Mouse (Mus musculus) NIH3T3 (cell line): ENCODE measurements around the gene Gabpb1.
A peak's percentile ranks its signal among the peaks of the same experiment; 100 is the strongest.

ENCODE experiments used
- DNase-seq: peaks from one replicate; pipeline ENCODE4 v3.0.0-alpha.2; 2012; ENCODE audit warnings: low read depth

The Gabpb1 gene

DNA sequence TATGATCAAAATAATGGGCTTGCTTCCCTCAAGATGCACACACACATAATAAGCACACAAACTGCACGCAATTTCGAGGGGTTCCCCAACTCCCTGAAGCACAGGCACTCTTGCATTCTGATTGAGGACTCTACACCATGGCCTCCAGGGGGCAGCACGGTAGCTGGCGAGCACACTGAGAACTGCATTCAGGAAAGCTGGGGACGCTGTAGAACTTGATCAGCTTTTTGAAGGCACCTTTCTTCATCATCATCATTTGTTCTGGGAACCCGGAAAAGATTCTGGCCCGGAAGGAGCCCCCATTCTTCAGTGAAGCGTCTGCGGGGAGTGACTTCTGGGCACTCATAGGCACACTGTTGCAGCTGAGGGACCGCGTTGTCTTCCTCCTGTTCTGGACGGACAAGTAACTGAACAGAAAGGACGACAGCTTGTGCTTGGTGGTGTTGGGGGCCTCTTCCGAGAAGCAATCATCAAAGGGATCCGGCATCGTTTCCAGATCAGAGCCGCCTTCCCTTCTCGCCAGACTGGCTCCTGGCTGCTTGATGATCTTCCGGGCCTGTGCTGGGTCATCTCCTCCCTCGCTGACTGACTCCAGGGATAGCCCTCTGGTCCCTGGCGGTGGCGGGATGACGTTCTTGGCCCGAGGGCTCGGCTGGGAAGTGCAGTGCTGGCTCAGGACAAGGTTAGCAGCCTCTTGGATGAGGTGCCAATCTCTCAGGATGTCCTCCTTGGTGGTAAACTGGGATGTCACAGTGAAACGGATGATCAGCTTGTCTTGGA is 82.1 kb downstream of the Gabpb1 start:
- DNase-seq: peak; percentile 76

- no peak for DNase-seq
Measured at GRCm38 (mm10) chr2:126591304-126591703, 84.8 kb downstream of the Gabpb1 start.

DNA sequence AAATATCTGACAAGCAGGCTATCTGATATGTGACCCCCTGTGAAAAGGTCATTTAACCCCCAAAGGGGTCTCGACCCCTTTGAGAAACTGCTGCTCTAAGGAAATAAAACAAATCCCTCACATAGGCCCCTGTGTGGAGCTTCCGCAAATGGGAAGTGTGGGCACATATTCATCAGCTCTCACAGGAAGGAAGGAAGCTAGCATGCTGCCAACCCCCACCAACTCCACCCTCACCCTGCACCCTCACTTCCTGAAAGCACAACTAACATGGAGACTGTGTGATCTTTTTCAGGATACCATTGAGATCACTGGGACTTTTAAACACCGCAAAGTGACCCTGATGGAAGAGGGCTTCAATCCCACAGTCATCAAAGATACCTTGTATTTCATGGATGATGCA is 88.7 kb downstream of the Gabpb1 start:
- no peak for DNase-seq

- DNase-seq: no peak
Measured at GRCm38 (mm10) chr2:126584621-126585369, 91.3 kb downstream of the Gabpb1 start.

DNA sequence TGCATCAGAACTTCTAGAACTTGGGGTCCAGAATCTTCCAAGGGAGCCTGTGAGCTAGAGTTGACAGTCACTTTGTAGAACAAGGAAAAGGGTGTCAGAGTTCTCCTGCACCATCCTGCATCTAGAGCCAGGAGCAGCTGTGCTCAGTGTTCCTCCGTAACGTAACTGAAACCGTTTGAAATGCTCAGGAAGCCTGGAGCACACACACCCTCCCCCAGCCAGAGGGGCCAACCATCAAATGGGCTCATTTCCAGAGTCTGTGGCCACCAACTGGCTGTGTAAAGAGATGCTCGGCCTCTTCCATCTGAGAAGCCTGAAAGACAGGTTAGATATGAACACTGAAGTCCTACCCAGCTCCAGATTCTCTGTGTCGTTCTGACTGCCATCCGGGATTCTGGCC is 92.2 kb downstream of the Gabpb1 start:
- no peak for DNase-seq

GRCm38 (mm10) chr2:126579282-126579681 is 96.9 kb downstream of the Gabpb1 start:
- DNase-seq: no peak
